ENCODE assay signal across 9 mouse cellular contexts in the genomic region with DNA sequence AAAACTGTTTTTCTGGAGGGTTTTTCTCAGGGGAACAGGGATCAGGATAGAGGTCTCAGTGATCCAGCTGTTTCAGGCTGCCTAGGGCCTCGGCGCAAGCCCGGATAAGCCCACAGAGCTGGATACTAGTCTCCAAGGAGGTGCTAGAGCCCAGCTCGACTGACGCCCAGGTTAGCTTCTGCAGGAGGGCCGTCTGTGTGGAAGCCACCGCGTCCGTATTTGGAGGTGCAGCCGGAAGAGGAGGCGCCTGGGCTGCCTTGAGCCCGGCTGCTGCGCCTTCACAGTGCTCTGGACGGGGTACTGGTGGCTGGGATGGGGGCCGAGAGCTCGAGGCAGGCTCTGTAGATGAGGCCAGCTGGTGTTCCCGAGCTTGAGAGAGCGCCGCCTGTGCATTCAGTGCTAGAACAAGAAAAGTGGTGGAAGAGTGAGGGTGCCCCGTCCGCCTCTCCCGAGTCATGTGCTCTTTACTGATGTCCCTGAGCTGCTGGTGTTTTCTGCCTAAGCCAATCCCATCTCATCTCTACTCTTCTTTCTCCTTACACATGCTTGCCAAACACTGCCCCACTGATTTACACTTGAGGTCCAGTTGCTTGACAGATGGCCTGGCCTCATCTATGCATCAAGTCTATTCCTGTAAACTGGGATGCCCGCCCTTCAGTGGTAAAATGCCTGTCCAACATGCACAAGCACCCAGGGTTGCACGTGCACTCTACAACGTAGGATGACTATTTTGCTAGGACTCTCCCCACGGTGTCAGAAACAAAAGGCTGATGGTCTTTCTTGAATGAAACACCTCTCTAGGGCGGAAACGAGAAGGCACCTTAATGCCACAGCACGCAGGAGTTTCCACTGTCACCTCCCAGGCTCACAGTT. TPM values are rescaled to one million over a fixed set of nuclear protein-coding genes. Genes with fewer than 3 reads are reported as not detected.
DNase-seq lines count a peak whose midpoint lies in the region; ATAC-seq and TF ChIP-seq lines count a peak whose summit lies in the region.
"Had no signal": no experiment of that assay in that cellular context is flagged by ENCODE, and none has a peak within 500 bp of the region (broad histone marks: within the 10 kb centered on the region; RNA-seq: fewer than 3 reads in every experiment).

No protein-coding gene starts in this region.

- in situ Hi-C loops in CH12.LX (cut with MboI; ENCODE audit: low pct_ligation_motif_present, low pct_unique_long_range_greater_than_20kb, low sequenced_read_pairs): loop anchor here (5.0 kb wide), 1 partner anchor 37 kb away; no protein-coding TSS in a partner anchor

- no peak for ATAC-seq in erythroblast, adult 5-6 weeks (replicated peaks; ENCODE audit: low FRiP score, poor library complexity, severe bottlenecking)
- ATAC-seq in kidney, embryonic 14.5 days (ENCODE audit: low FRiP score, low TSS enrichment): no peak
- no peak for ATAC-seq in midbrain, embryonic 16.5 days

- WGBS in kidney, embryonic 14.5 days: 80% methylated on average over 29 of the region's 29 CpGs
- 78% methylated on average over 29 of the region's 29 CpGs for WGBS in midbrain, embryonic 16.5 days

- dilution Hi-C loops in CH12.LX (cut with MboI; ENCODE audit: extremely low pct_ligation_motif_present, extremely low pct_unique_long_range_greater_than_20kb, low sequenced_read_pairs): no loop called here

- H3K4me3 ChIP-seq in erythroblast, embryonic 14.5 days (replicated peaks): peak overlapping the region; percentile 74
- H3K4me3 ChIP-seq in CH12.LX (replicated peaks in 1 of 3; ENCODE audit: low read depth in 2 of 3, low read length in 2 of 3, poor library complexity in 1 of 3): peak overlapping the region; percentile 85 to 97 (median 94)
- peak overlapping the region; percentile 78 for H3K4me3 ChIP-seq in embryonic fibroblast, embryonic 13.5 days (ENCODE audit: insufficient read depth, low read length)
- H3K4me3 ChIP-seq in kidney, embryonic 14.5 days (ENCODE audit: low read length): peak overlapping the region; percentile 89
- H3K4me3 ChIP-seq in midbrain, embryonic 16.5 days (ENCODE audit: low read depth, low read length): peak overlapping the region; percentile 82

- peak overlapping the region; percentile 68; the same call in 1 of the 2 replicates for H3K9ac ChIP-seq in CH12.LX (ENCODE audit: insufficient read depth, low read depth)
- peak overlapping the region; percentile 81; the same call in 1 of the 2 replicates for H3K9ac ChIP-seq in kidney, embryonic 14.5 days (ENCODE audit: low read depth, low read length)
- peak overlapping the region; percentile 80 for H3K9ac ChIP-seq in midbrain, embryonic 16.5 days (ENCODE audit: low read depth, low read length)

- peaks cover 4% of the 10 kb centered on the region; the same call in 1 of the 2 replicates for H3K79me2 ChIP-seq in CH12.LX (replicated peaks; ENCODE audit: control insufficient read depth, extremely low read depth, insufficient read depth, poor library complexity, severe bottlenecking)

- no peak for TF ChIP-seq CTCF in CH12.LX (conservative IDR thresholded peaks at IDR 0.05 in 1 of 2, IDR thresholded peaks at IDR 0.05 in 1 of 2; ENCODE audit: low read depth in 2 of 2, low read length in 2 of 2)
- TF ChIP-seq CTCF in embryonic fibroblast, embryonic 13.5 days (IDR thresholded peaks at IDR 0.05; ENCODE audit: borderline replicate concordance, insufficient read depth, low read length): no peak

- no peaks in the 10 kb centered on the region for H3K9me3 ChIP-seq in erythroblast, embryonic 14.5 days (ENCODE audit: control insufficient read depth, low read length)
- no peaks in the 10 kb centered on the region for H3K9me3 ChIP-seq in CH12.LX (replicated peaks; ENCODE audit: low read length)
- H3K9me3 ChIP-seq in kidney, embryonic 14.5 days (ENCODE audit: control insufficient read depth, low read length): no peaks in the 10 kb centered on the region
- no peaks in the 10 kb centered on the region for H3K9me3 ChIP-seq in midbrain, embryonic 16.5 days (replicated peaks; ENCODE audit: control insufficient read depth, low read length, poor library complexity, severe bottlenecking)

- peaks cover 11% of the 10 kb centered on the region for H3K27me3 ChIP-seq in erythroblast, embryonic 14.5 days (ENCODE audit: control insufficient read depth)
- H3K27me3 ChIP-seq in CH12.LX (replicated peaks): peaks cover 17% of the 10 kb centered on the region
- no peaks in the 10 kb centered on the region for H3K27me3 ChIP-seq in kidney, embryonic 14.5 days (ENCODE audit: control insufficient read depth, insufficient read depth, low read length)
- no peaks in the 10 kb centered on the region for H3K27me3 ChIP-seq in midbrain, embryonic 16.5 days (ENCODE audit: control insufficient read depth, insufficient read depth, low read depth, low read length)

- no peak overlapping the region for H3K27ac ChIP-seq in CH12.LX (ENCODE audit: insufficient read depth, low read depth)
- H3K27ac ChIP-seq in embryonic fibroblast, embryonic 13.5 days (ENCODE audit: insufficient read depth, low read length): no peak overlapping the region
- H3K27ac ChIP-seq in kidney, embryonic 14.5 days (ENCODE audit: low read depth, low read length): no peak overlapping the region
- H3K27ac ChIP-seq in midbrain, embryonic 16.5 days (ENCODE audit: low read length): peak overlapping the region; percentile 97; the same call in 1 of the 2 replicates

- TF ChIP-seq EP300 in CH12.LX (IDR thresholded peaks at IDR 0.05; ENCODE audit: low read length): no peak

- H3K4me2 ChIP-seq in CH12.LX (ENCODE audit: insufficient read depth, low read depth, poor library complexity, severe bottlenecking): peak overlapping the region; percentile 56
- H3K4me2 ChIP-seq in kidney, embryonic 14.5 days (replicated peaks; ENCODE audit: low read depth, low read length): peak overlapping the region; percentile 94
- H3K4me2 ChIP-seq in midbrain, embryonic 16.5 days (ENCODE audit: low read length): peak overlapping the region; percentile 100

- H3K4me1 ChIP-seq in erythroblast, embryonic 14.5 days (ENCODE audit: control insufficient read depth): peaks cover 62% of the 10 kb centered on the region
- H3K4me1 ChIP-seq in CH12.LX (ENCODE audit: control insufficient read depth in 1 of 2, insufficient read depth in 2 of 2): peaks cover 16 to 46% of the 10 kb centered on the region in 2 experiments
- H3K4me1 ChIP-seq in embryonic fibroblast, embryonic 13.5 days (ENCODE audit: control insufficient read depth, insufficient read depth, low read length): 0 out of 2 replicates have a peak, but pooled peaks cover 7% of the 10 kb centered on the region
- H3K4me1 ChIP-seq in kidney, embryonic 14.5 days (ENCODE audit: control insufficient read depth, insufficient read depth, low read length): peaks cover 31% of the 10 kb centered on the region
- peaks cover 48% of the 10 kb centered on the region for H3K4me1 ChIP-seq in midbrain, embryonic 16.5 days (ENCODE audit: control insufficient read depth, insufficient read depth, low read length)

- H3K36me3 ChIP-seq in erythroblast, embryonic 14.5 days (ENCODE audit: control insufficient read depth): peaks cover 48% of the 10 kb centered on the region
- peaks cover 0 to 16% of the 10 kb centered on the region in 2 experiments for H3K36me3 ChIP-seq in CH12.LX (replicated peaks in 1 of 2; ENCODE audit: control insufficient read depth in 1 of 2, insufficient read depth in 1 of 2, low read length in 1 of 2)
- H3K36me3 ChIP-seq in kidney, embryonic 14.5 days (ENCODE audit: control insufficient read depth, insufficient read depth, low read length): peaks cover 4% of the 10 kb centered on the region; the same call in 1 of the 2 replicates
- no peaks in the 10 kb centered on the region for H3K36me3 ChIP-seq in midbrain, embryonic 16.5 days (ENCODE audit: control insufficient read depth, insufficient read depth, low read length)

- no peak for TF ChIP-seq RAD21 in CH12.LX (IDR thresholded peaks at IDR 0.05; ENCODE audit: low read depth, low read length)

- no peak for TF ChIP-seq POLR2A in CH12.LX (IDR thresholded peaks at IDR 0.05; ENCODE audit: low read depth, low read length)
- no peak for TF ChIP-seq POLR2A in embryonic fibroblast, embryonic 13.5 days (IDR thresholded peaks at IDR 0.05; ENCODE audit: low read depth, low read length)

- no peak for DNase-seq in CH12.LX (ENCODE audit: extremely low read depth)
- no peak for DNase-seq in right cerebral cortex, adult 2 months (ENCODE audit: low spot score in 2 of 2)
- no peak for DNase-seq in frontal cortex, postnatal 14 days (ENCODE audit: low spot score in 2 of 2)

RNA-seq across cellular contexts. Expression of a gene that starts 1.1 kb away (rescaled TPM):
- 33.0 and 41.0 TPM in 2 replicates for polyA plus RNA-seq in erythroblast, embryonic 14.5 days (2012)
- 11.5 and 30.4 TPM in 2 replicates for total RNA-seq in erythroblast, adult 5-6 weeks (2015; ENCODE audit: low replicate concordance)
- 8.5 and 10.5 TPM in 2 replicates for total RNA-seq in erythroblast, adult 5-6 weeks (2017; ENCODE audit: low replicate concordance)
- 13.4 and 14.5 TPM in 2 replicates for total RNA-seq in CH12.LX (2012; rRNA removed)
- total RNA-seq in CH12.LX (2014; rRNA removed): 7.5 and 9.2 TPM in 2 replicates
- 4.7 and 7.5 TPM in 2 replicates for polyA plus RNA-seq in CH12.LX (2012; ENCODE audit: insufficient read length, low read depth)
- polyA plus RNA-seq in embryonic fibroblast, embryonic 13.5 days (2011; ENCODE audit: insufficient read length, low read depth, missing spikeins): 51.3 and 54.8 TPM in 2 replicates
- polyA plus RNA-seq in kidney, embryonic 14.5 days (2014; fragmentation: Nextera tagmentation; extraction: Ambion mirVana): 92.8 and 114 TPM in 2 replicates
- polyA plus RNA-seq in midbrain, embryonic 16.5 days (2015; fragmentation: Nextera tagmentation; extraction: Ambion mirVana): 116 and 131 TPM in 2 replicates

RNA-seq across cellular contexts. Expression of a gene that starts 4.4 kb away (rescaled TPM):
- 88.4 and 106 TPM in 2 replicates for polyA plus RNA-seq in erythroblast, embryonic 14.5 days (2012)
- total RNA-seq in erythroblast, adult 5-6 weeks (2015; ENCODE audit: low replicate concordance): 27.5 and 57.9 TPM in 2 replicates
- total RNA-seq in erythroblast, adult 5-6 weeks (2017; ENCODE audit: low replicate concordance): 236 and 446 TPM in 2 replicates
- total RNA-seq in CH12.LX (2012; rRNA removed): 52.1 and 57.0 TPM in 2 replicates
- total RNA-seq in CH12.LX (2014; rRNA removed): 26.9 and 30.4 TPM in 2 replicates
- polyA plus RNA-seq in CH12.LX (2012; ENCODE audit: insufficient read length, low read depth): 62.6 and 71.9 TPM in 2 replicates
- polyA plus RNA-seq in embryonic fibroblast, embryonic 13.5 days (2011; ENCODE audit: insufficient read length, low read depth, missing spikeins): 62.8 and 86.1 TPM in 2 replicates
- 8.8 and 11.5 TPM in 2 replicates for polyA plus RNA-seq in kidney, embryonic 14.5 days (2014; fragmentation: Nextera tagmentation; extraction: Ambion mirVana)
- 31.3 and 38.6 TPM in 2 replicates for polyA plus RNA-seq in midbrain, embryonic 16.5 days (2015; fragmentation: Nextera tagmentation; extraction: Ambion mirVana)

RNA-seq across cellular contexts. Expression of a gene that starts 10.2 kb away (rescaled TPM):
- polyA plus RNA-seq in erythroblast, embryonic 14.5 days (2012): 0.06 and 0.09 TPM in 2 replicates
- 0.63 TPM in 1 of 2 replicates, not detected in the other for total RNA-seq in erythroblast, adult 5-6 weeks (2015; ENCODE audit: low replicate concordance)
- total RNA-seq in erythroblast, adult 5-6 weeks (2017; ENCODE audit: low replicate concordance): 0.68 TPM in 1 of 2 replicates, not detected in the other
- total RNA-seq in CH12.LX (2012; rRNA removed): 0.17 and 0.51 TPM in 2 replicates
- not detected in 2 replicates for total RNA-seq in CH12.LX (2014; rRNA removed)
- polyA plus RNA-seq in CH12.LX (2012; ENCODE audit: insufficient read length, low read depth): not detected in 2 replicates
- 119 and 136 TPM in 2 replicates for polyA plus RNA-seq in embryonic fibroblast, embryonic 13.5 days (2011; ENCODE audit: insufficient read length, low read depth, missing spikeins)
- polyA plus RNA-seq in kidney, embryonic 14.5 days (2014; fragmentation: Nextera tagmentation; extraction: Ambion mirVana): 14.9 and 27.1 TPM in 2 replicates
- 9.3 and 9.6 TPM in 2 replicates for polyA plus RNA-seq in midbrain, embryonic 16.5 days (2015; fragmentation: Nextera tagmentation; extraction: Ambion mirVana)

RNA-seq across cellular contexts. Expression of a gene that starts 26.4 kb away (rescaled TPM):
- 0.04 and 0.06 TPM in 2 replicates for polyA plus RNA-seq in erythroblast, embryonic 14.5 days (2012)
- total RNA-seq in erythroblast, adult 5-6 weeks (2015; ENCODE audit: low replicate concordance): not detected in 2 replicates
- not detected in 2 replicates for total RNA-seq in erythroblast, adult 5-6 weeks (2017; ENCODE audit: low replicate concordance)
- total RNA-seq in CH12.LX (2012; rRNA removed): not detected in 2 replicates
- total RNA-seq in CH12.LX (2014; rRNA removed): not detected in 2 replicates
- polyA plus RNA-seq in CH12.LX (2012; ENCODE audit: insufficient read length, low read depth): 0.26 and 0.30 TPM in 2 replicates
- not detected in 2 replicates for polyA plus RNA-seq in embryonic fibroblast, embryonic 13.5 days (2011; ENCODE audit: insufficient read length, low read depth, missing spikeins)
- 0.39 and 0.42 TPM in 2 replicates for polyA plus RNA-seq in kidney, embryonic 14.5 days (2014; fragmentation: Nextera tagmentation; extraction: Ambion mirVana)
- polyA plus RNA-seq in midbrain, embryonic 16.5 days (2015; fragmentation: Nextera tagmentation; extraction: Ambion mirVana): 0.15 TPM in 1 of 2 replicates, not detected in the other
- total RNA-seq: heart, postnatal 36 days had no signal

RNA-seq across cellular contexts. Expression of a gene that starts 40.7 kb away (rescaled TPM):
- polyA plus RNA-seq in erythroblast, embryonic 14.5 days (2012): 8.2 TPM in 2 replicates
- 8.2 and 12.9 TPM in 2 replicates for total RNA-seq in erythroblast, adult 5-6 weeks (2015; ENCODE audit: low replicate concordance)
- total RNA-seq in erythroblast, adult 5-6 weeks (2017; ENCODE audit: low replicate concordance): 9.1 and 11.9 TPM in 2 replicates
- total RNA-seq in CH12.LX (2012; rRNA removed): 49.8 and 55.0 TPM in 2 replicates
- total RNA-seq in CH12.LX (2014; rRNA removed): 35.1 and 37.6 TPM in 2 replicates
- polyA plus RNA-seq in CH12.LX (2012; ENCODE audit: insufficient read length, low read depth): 49.1 and 56.1 TPM in 2 replicates
- 78.4 and 83.1 TPM in 2 replicates for polyA plus RNA-seq in embryonic fibroblast, embryonic 13.5 days (2011; ENCODE audit: insufficient read length, low read depth, missing spikeins)
- 54.7 and 73.5 TPM in 2 replicates for polyA plus RNA-seq in kidney, embryonic 14.5 days (2014; fragmentation: Nextera tagmentation; extraction: Ambion mirVana)
- 86.3 and 86.6 TPM in 2 replicates for polyA plus RNA-seq in midbrain, embryonic 16.5 days (2015; fragmentation: Nextera tagmentation; extraction: Ambion mirVana)
